Mouse (Mus musculus): Measurements from ENCODE around the gene Dync1i2. TPM values are rescaled to one million over a fixed set of nuclear protein-coding genes. Genes with fewer than 3 reads are reported as not detected.

Gene Dync1i2
- total and polyA plus RNA-seq, 2 experiments from 2014 or later, result 48.5 to 55.6 TPM

DNA sequence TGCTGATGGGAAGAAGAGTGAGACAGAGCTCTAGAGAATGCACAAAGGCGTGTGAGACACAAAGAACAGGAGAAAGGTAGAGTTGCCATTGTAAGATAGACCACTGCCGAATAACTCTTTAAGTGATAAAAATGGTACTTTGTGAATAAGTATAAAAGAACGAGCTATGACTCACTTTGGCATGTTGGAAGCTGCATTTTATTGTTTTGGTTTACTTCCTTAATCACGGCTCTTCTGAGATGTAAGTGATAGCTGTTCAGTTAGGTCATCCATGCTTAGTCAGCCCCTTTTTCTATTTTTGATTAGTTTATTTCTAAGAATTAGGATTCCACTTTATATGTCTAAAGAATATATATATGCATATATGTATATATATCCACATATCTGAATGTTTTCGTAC lies 20.4 kb downstream of the Dync1i2 start:
- DNase-seq (ENCODE audit: low spot score) (no peak), ATAC-seq (ENCODE audit: insufficient read depth, low read depth) (no peak)
- Histone ChIP-seq H3K27ac (ENCODE audit: low read depth) (no peak overlapping the region), H3K9ac (replicated peaks; ENCODE audit: low read depth, low read length) (no peak overlapping the region), H3K4me3 (ENCODE audit: low read depth, low read length) (no peak overlapping the region), H3K4me2 (ENCODE audit: low read depth, low read length) (no peak overlapping the region), H3K36me3 (replicated peaks; ENCODE audit: control insufficient read depth, insufficient read depth, low read length) (peaks cover 15% of the 10 kb centered on the region), H3K9me3 (replicated peaks; ENCODE audit: control insufficient read depth, low read length) (no peaks in the 10 kb centered on the region), H3K27me3 (ENCODE audit: control insufficient read depth, insufficient read depth, low read length) (no peaks in the 10 kb centered on the region), H3K4me1 (ENCODE audit: control insufficient read depth, insufficient read depth) (no peaks in the 10 kb centered on the region; the same call in 1 of the 2 replicates)
- 54% methylated on average over 5 of the region's 5 CpGs for WGBS
- TF ChIP-seq CTCF (IDR thresholded peaks at IDR 0.05; ENCODE audit: low read depth) (no peak), EP300 (IDR thresholded peaks at IDR 0.05; ENCODE audit: low read depth) (no peak)

DNA sequence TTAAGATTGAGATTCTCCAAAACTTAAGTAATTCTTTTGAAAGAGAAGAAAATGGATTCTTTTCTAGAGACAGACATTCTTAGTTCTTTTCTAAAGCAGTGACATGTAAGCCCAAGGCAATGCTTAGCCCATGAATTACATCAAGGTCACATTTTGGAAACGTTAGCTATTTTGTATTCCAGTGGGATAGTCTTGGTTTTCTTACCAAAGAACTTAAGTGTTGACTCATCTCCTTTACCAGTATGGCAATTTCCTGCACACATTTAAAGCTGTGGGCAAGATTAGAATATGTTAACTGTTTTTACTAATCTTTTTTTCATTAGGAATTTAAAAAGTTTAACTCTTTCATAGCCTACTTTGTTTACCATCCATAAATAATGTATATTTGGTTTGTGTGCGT lies 21.5 kb downstream of the Dync1i2 start:
- H3K36me3 ChIP-seq (replicated peaks; ENCODE audit: control insufficient read depth, insufficient read depth, low read length), result peaks cover 19% of the 10 kb centered on the region
- H3K4me2 ChIP-seq (ENCODE audit: low read depth, low read length), result no peak overlapping the region
- no peak for ATAC-seq (ENCODE audit: insufficient read depth, low read depth)
- no peak overlapping the region for H3K4me3 ChIP-seq (ENCODE audit: low read depth, low read length)
- no peak overlapping the region for H3K27ac ChIP-seq (ENCODE audit: low read depth)
- H3K4me1 ChIP-seq (ENCODE audit: control insufficient read depth, insufficient read depth), result no peaks in the 10 kb centered on the region; the same call in 1 of the 2 replicates
- 62% methylated on average over 2 of the region's 2 CpGs for WGBS
- no peaks in the 10 kb centered on the region for H3K9me3 ChIP-seq (replicated peaks; ENCODE audit: control insufficient read depth, low read length)
- TF ChIP-seq EP300 (IDR thresholded peaks at IDR 0.05; ENCODE audit: low read depth) (no peak), CTCF (IDR thresholded peaks at IDR 0.05; ENCODE audit: low read depth) (no peak)
- H3K27me3 ChIP-seq (ENCODE audit: control insufficient read depth, insufficient read depth, low read length), result no peaks in the 10 kb centered on the region
- no peak overlapping the region for H3K9ac ChIP-seq (replicated peaks; ENCODE audit: low read depth, low read length)
- no peak for DNase-seq (ENCODE audit: low spot score)

DNA sequence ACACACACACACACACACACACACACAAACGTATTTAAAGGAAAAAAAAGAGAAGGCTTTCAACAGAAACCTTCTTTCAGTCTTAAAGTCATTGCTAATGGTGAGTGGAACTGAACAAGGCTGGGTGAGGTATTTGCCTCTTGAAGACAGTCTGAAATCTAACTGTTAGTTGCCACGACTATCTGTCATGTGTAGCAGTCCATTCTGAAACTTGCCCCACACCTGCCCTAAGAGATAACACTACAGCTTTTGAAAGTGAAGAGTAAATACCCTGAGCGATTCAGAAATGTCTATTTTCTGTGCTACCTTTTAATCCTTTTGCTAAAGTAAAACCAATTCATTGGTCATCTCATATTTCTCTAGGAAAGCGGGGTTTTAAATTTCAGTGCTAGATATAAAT lies 23.9 kb downstream of the Dync1i2 start:
- no peak overlapping the region for H3K4me2 ChIP-seq (ENCODE audit: low read depth, low read length)
- ATAC-seq (ENCODE audit: insufficient read depth, low read depth) (no peak), DNase-seq (ENCODE audit: low spot score) (no peak)
- no peaks in the 10 kb centered on the region for H3K27me3 ChIP-seq (ENCODE audit: control insufficient read depth, insufficient read depth, low read length)
- H3K36me3 ChIP-seq (replicated peaks; ENCODE audit: control insufficient read depth, insufficient read depth, low read length), result peaks cover 23% of the 10 kb centered on the region
- H3K9ac ChIP-seq (replicated peaks; ENCODE audit: low read depth, low read length), result no peak overlapping the region
- no peak for TF ChIP-seq EP300 (IDR thresholded peaks at IDR 0.05; ENCODE audit: low read depth)
- TF ChIP-seq CTCF (IDR thresholded peaks at IDR 0.05; ENCODE audit: low read depth), result no peak
- H3K4me1 ChIP-seq (ENCODE audit: control insufficient read depth, insufficient read depth), result no peaks in the 10 kb centered on the region; the same call in 1 of the 2 replicates
- H3K9me3 ChIP-seq (replicated peaks; ENCODE audit: control insufficient read depth, low read length), result no peaks in the 10 kb centered on the region
- H3K4me3 ChIP-seq (ENCODE audit: low read depth, low read length), result no peak overlapping the region
- H3K27ac ChIP-seq (ENCODE audit: low read depth), result no peak overlapping the region
- 90% methylated on average over 4 of the region's 4 CpGs for WGBS

GRCm38 (mm10) chr2:71236009-71236408 lies 24.5 kb downstream of the Dync1i2 start:
- H3K36me3 ChIP-seq (replicated peaks; ENCODE audit: control insufficient read depth, insufficient read depth, low read length), result peaks cover 23% of the 10 kb centered on the region
- H3K27ac ChIP-seq (ENCODE audit: low read depth), result no peak overlapping the region
- H3K4me1 ChIP-seq (ENCODE audit: control insufficient read depth, insufficient read depth), result no peaks in the 10 kb centered on the region; the same call in 1 of the 2 replicates
- H3K9me3 ChIP-seq (replicated peaks; ENCODE audit: control insufficient read depth, low read length), result no peaks in the 10 kb centered on the region
- TF ChIP-seq CTCF (IDR thresholded peaks at IDR 0.05; ENCODE audit: low read depth), result no peak
- TF ChIP-seq EP300 (IDR thresholded peaks at IDR 0.05; ENCODE audit: low read depth), result no peak
- H3K4me2 ChIP-seq (ENCODE audit: low read depth, low read length), result no peak overlapping the region
- no peak overlapping the region for H3K9ac ChIP-seq (replicated peaks; ENCODE audit: low read depth, low read length)
- 90% methylated on average over 6 of the region's 6 CpGs for WGBS
- H3K4me3 ChIP-seq (ENCODE audit: low read depth, low read length), result no peak overlapping the region
- no peaks in the 10 kb centered on the region for H3K27me3 ChIP-seq (ENCODE audit: control insufficient read depth, insufficient read depth, low read length)
- no peak for DNase-seq (ENCODE audit: low spot score)
- ATAC-seq (ENCODE audit: insufficient read depth, low read depth), result no peak

- WGBS, result 87% methylated on average over 2 of the region's 2 CpGs
- TF ChIP-seq EP300 (IDR thresholded peaks at IDR 0.05; ENCODE audit: low read depth) (no peak), CTCF (IDR thresholded peaks at IDR 0.05; ENCODE audit: low read depth) (no peak)
- no peaks in the 10 kb centered on the region for H3K9me3 ChIP-seq (replicated peaks; ENCODE audit: control insufficient read depth, low read length)
- H3K4me1 ChIP-seq (ENCODE audit: control insufficient read depth, insufficient read depth), result no peaks in the 10 kb centered on the region
- no peaks in the 10 kb centered on the region for H3K27me3 ChIP-seq (ENCODE audit: control insufficient read depth, insufficient read depth, low read length)
- ATAC-seq (ENCODE audit: insufficient read depth, low read depth) (no peak), DNase-seq (ENCODE audit: low spot score) (no peak)
- H3K36me3 ChIP-seq (replicated peaks; ENCODE audit: control insufficient read depth, insufficient read depth, low read length), result peaks cover 32% of the 10 kb centered on the region
- no peak overlapping the region for H3K27ac ChIP-seq (ENCODE audit: low read depth)
- no peak overlapping the region for H3K9ac ChIP-seq (replicated peaks; ENCODE audit: low read depth, low read length)
- no peak overlapping the region for H3K4me3 ChIP-seq (ENCODE audit: low read depth, low read length)
- H3K4me2 ChIP-seq (ENCODE audit: low read depth, low read length), result no peak overlapping the region
These were observed 30.0 kb downstream of the Dync1i2 start for GRCm38 (mm10) chr2:71241505-71241904.

- Histone ChIP-seq H3K27me3 (ENCODE audit: control insufficient read depth, insufficient read depth, low read length) (no peaks in the 10 kb centered on the region), H3K9ac (replicated peaks; ENCODE audit: low read depth, low read length) (no peak overlapping the region), H3K36me3 (replicated peaks; ENCODE audit: control insufficient read depth, insufficient read depth, low read length) (peaks cover 30% of the 10 kb centered on the region), H3K27ac (ENCODE audit: low read depth) (no peak overlapping the region), H3K4me1 (ENCODE audit: control insufficient read depth, insufficient read depth) (no peaks in the 10 kb centered on the region), H3K4me3 (ENCODE audit: low read depth, low read length) (no peak overlapping the region), H3K4me2 (ENCODE audit: low read depth, low read length) (no peak overlapping the region), H3K9me3 (replicated peaks; ENCODE audit: control insufficient read depth, low read length) (no peaks in the 10 kb centered on the region)
- DNase-seq (ENCODE audit: low spot score), result no peak
- WGBS, result 96% methylated on average over 3 of the region's 3 CpGs
- no peak for ATAC-seq (ENCODE audit: insufficient read depth, low read depth)
- TF ChIP-seq CTCF (IDR thresholded peaks at IDR 0.05; ENCODE audit: low read depth), result no peak
- TF ChIP-seq EP300 (IDR thresholded peaks at IDR 0.05; ENCODE audit: low read depth), result no peak
These were observed 30.7 kb downstream of the Dync1i2 start for GRCm38 (mm10) chr2:71242180-71242579.
